8 mouse cellular contexts compared by ENCODE assay signal in genomic region chr5:125203759-125204158, GRCm38 (mm10). TPM values are rescaled to one million over a fixed set of nuclear protein-coding genes. Genes with fewer than 3 reads are reported as not detected.
A peak's percentile ranks its signal among the peaks of the same experiment; 100 is the strongest.
DNase-seq lines count a peak whose midpoint lies in the region; ATAC-seq lines count a peak whose summit lies in the region.

No protein-coding gene starts in this region.

- intact Hi-C loops in left cerebral cortex, postnatal 4 days (cut with DNase I) = no loop called here

- H3K4me3 ChIP-seq in embryonic facial prominence, embryonic 13.5 days = no peak overlapping the region
- H3K4me3 ChIP-seq in embryonic facial prominence, embryonic 10.5 days = no peak overlapping the region
- H3K4me3 ChIP-seq in heart, embryonic 13.5 days = no peak overlapping the region

- DNase-seq in embryonic facial prominence, embryonic 10.5 days (ENCODE audit: low spot score) = no peak
- DNase-seq in adrenal gland, adult 8-10 months = peak; percentile 76
- DNase-seq in left cerebral cortex, postnatal 4 days = peak; percentile 84
- no peak for DNase-seq in testis, postnatal 10 days (ENCODE audit: low spot score)
- no peak for DNase-seq in spleen, adult 12 weeks (ENCODE audit: low spot score)

- peaks cover 19% of the 10 kb centered on the region for H3K4me1 ChIP-seq in embryonic facial prominence, embryonic 13.5 days
- H3K4me1 ChIP-seq in embryonic facial prominence, embryonic 10.5 days = peaks cover 21% of the 10 kb centered on the region
- H3K4me1 ChIP-seq in heart, embryonic 13.5 days = peaks cover 19% of the 10 kb centered on the region

- H3K36me3 ChIP-seq in embryonic facial prominence, embryonic 13.5 days = no peaks in the 10 kb centered on the region
- H3K36me3 ChIP-seq in embryonic facial prominence, embryonic 10.5 days (replicated peaks) = no peaks in the 10 kb centered on the region
- no peaks in the 10 kb centered on the region for H3K36me3 ChIP-seq in heart, embryonic 13.5 days

- no peaks in the 10 kb centered on the region for H3K9me3 ChIP-seq in embryonic facial prominence, embryonic 13.5 days
- H3K9me3 ChIP-seq in embryonic facial prominence, embryonic 10.5 days = peaks cover 3% of the 10 kb centered on the region; the same call in 1 of the 2 replicates
- no peaks in the 10 kb centered on the region for H3K9me3 ChIP-seq in heart, embryonic 13.5 days

- H3K4me2 ChIP-seq in embryonic facial prominence, embryonic 13.5 days = no peak overlapping the region
- no peak overlapping the region for H3K4me2 ChIP-seq in heart, embryonic 13.5 days

- no peaks in the 10 kb centered on the region for H3K27me3 ChIP-seq in embryonic facial prominence, embryonic 13.5 days
- H3K27me3 ChIP-seq in embryonic facial prominence, embryonic 10.5 days (replicated peaks; ENCODE audit: low read depth, poor library complexity, severe bottlenecking) = no peaks in the 10 kb centered on the region
- H3K27me3 ChIP-seq in heart, embryonic 13.5 days (replicated peaks) = no peaks in the 10 kb centered on the region

- ATAC-seq in embryonic facial prominence, embryonic 13.5 days (ENCODE audit: insufficient number of reproducible peaks, insufficient read depth, low FRiP score, low TSS enrichment, low read depth) = no peak
- ATAC-seq in heart, embryonic 13.5 days (ENCODE audit: extremely low read depth, insufficient number of reproducible peaks, low FRiP score, low TSS enrichment) = no peak
- no peak for ATAC-seq in monocyte, adult 5-6 weeks (replicated peaks; ENCODE audit: insufficient number of reproducible peaks, low FRiP score, low TSS enrichment, poor library complexity, severe bottlenecking)

- H3K27ac ChIP-seq in embryonic facial prominence, embryonic 13.5 days = peak overlapping the region; percentile 18; the same call in 1 of the 2 replicates
- H3K27ac ChIP-seq in embryonic facial prominence, embryonic 10.5 days (replicated peaks) = no peak overlapping the region
- H3K27ac ChIP-seq in heart, embryonic 13.5 days (replicated peaks) = peak overlapping the region; percentile 66

- 66% methylated on average over 11 of the region's 11 CpGs for WGBS in embryonic facial prominence, embryonic 13.5 days
- WGBS in embryonic facial prominence, embryonic 10.5 days = 73% methylated on average over 11 of the region's 11 CpGs
- WGBS in heart, embryonic 13.5 days = 54% methylated on average over 11 of the region's 11 CpGs

- H3K9ac ChIP-seq in embryonic facial prominence, embryonic 13.5 days = 0 out of 2 replicates have a peak overlapping the region, but pooled peaks have one; percentile 7
- H3K9ac ChIP-seq in heart, embryonic 13.5 days = no peak overlapping the region

RNA-seq across cellular contexts. Expression of gene Ncor2, which starts 24.7 kb away (rescaled TPM):
- 35.1 and 36.2 TPM in 2 replicates for polyA plus RNA-seq in embryonic facial prominence, embryonic 13.5 days (2015; fragmentation: Nextera tagmentation; extraction: Ambion mirVana)
- 19.2 and 19.8 TPM in 2 replicates for polyA plus RNA-seq in embryonic facial prominence, embryonic 10.5 days (2016; fragmentation: Nextera tagmentation; extraction: Ambion mirVana)
- 100 to 1,000 TPM; 188 to 380 (median 257) TPM for total RNA-seq in adrenal gland, adult 8-10 months (2022)
- polyA plus RNA-seq in heart, embryonic 13.5 days (2015; fragmentation: Nextera tagmentation; extraction: Ambion mirVana) = 16.5 and 17.0 TPM in 2 replicates
- total RNA-seq in left cerebral cortex, postnatal 4 days (2021) = 100 to 1,000 TPM; 110 to 115 TPM
- 14.4 to 63.8 TPM (median 24.3 TPM) in 3 replicates for total RNA-seq in monocyte, adult 5-6 weeks (2017)

Comparison
In these comparisons a context has a peak if more than half of its experiments do, and no peak if none do; other contexts are left out.
1. DNase-seq: peak in adrenal gland, adult 8-10 months (single experiment) and left cerebral cortex, postnatal 4 days (single experiment); none in embryonic facial prominence, embryonic 10.5 days (single experiment), testis, postnatal 10 days (single experiment) and spleen, adult 12 weeks (single experiment).